Mouse (Mus musculus) embryonic facial prominence, embryonic 14.5 days (tissue): Measurements from ENCODE around the gene Lgr4. TPM values are rescaled to one million over a fixed set of nuclear protein-coding genes. Genes with fewer than 3 reads are reported as not detected.
A peak's percentile ranks its signal among the peaks of the same experiment; 100 is the strongest.

ENCODE experiments used
- ATAC-seq: fragments of 200-750 bp; cut with Nextera tagmentation; 2 replicates; pipeline ENCODE4 v1.8.0; 2017; ENCODE audit warnings: low read depth, moderate number of reproducible peaks, moderate TSS enrichment
- DNase-seq: peaks from one replicate; pipeline ENCODE4 v3.0.0-alpha.2; 2015; ENCODE audit warnings: low spot score
- H3K27ac ChIP-seq: fragments of 300-500 bp; sonication (generic); replicated peaks from 2 replicates; pipeline ENCODE4 v1.5.1; 2014; ENCODE audit warnings: low read depth, mild to moderate bottlenecking, low read length, moderate library complexity
- H3K27me3 ChIP-seq: fragments of 300-500 bp; sonication (generic); replicated peaks from 2 replicates; pipeline ENCODE4 v1.6.1; 2014; ENCODE audit warnings: low read length; ENCODE audit not compliant: control insufficient read depth, insufficient read depth
- H3K36me3 ChIP-seq: fragments of 300-500 bp; sonication (generic); 2 replicates; pipeline ENCODE4 v1.6.1; 2014; ENCODE audit warnings: low read length, mixed read lengths; ENCODE audit not compliant: control insufficient read depth, insufficient read depth
- H3K4me1 ChIP-seq: fragments of 300-500 bp; sonication (generic); 2 replicates; pipeline ENCODE4 v1.6.1; 2014; ENCODE audit warnings: antibody characterized with exemption, low read length; ENCODE audit not compliant: control insufficient read depth, insufficient read depth
- H3K4me2 ChIP-seq: fragments of 300-500 bp; sonication (generic); 2 replicates; pipeline ENCODE4 v1.6.1; 2014; ENCODE audit warnings: low read depth, mild to moderate bottlenecking, low read length, moderate library complexity, mixed read lengths
- H3K4me3 ChIP-seq: fragments of 300-500 bp; sonication (generic); 2 replicates; pipeline ENCODE4 v1.5.1; 2014; ENCODE audit warnings: low read depth, mild to moderate bottlenecking, low read length
- H3K9ac ChIP-seq: fragments of 300-500 bp; sonication (generic); 2 replicates; pipeline ENCODE4 v1.6.1; 2014; ENCODE audit warnings: low read depth, mild to moderate bottlenecking, low read length, moderate library complexity, mixed read lengths
- H3K9me3 ChIP-seq: fragments of 300-500 bp; sonication (generic); 2 replicates; pipeline ENCODE4 v1.6.1; 2016; ENCODE audit warnings: low read length; ENCODE audit not compliant: control insufficient read depth
- WGBS: fragments of 180-500 bp; shearing (Covaris S2); extraction: QIAGEN DNeasy Blood & Tissue Kit; methylation state at CpG from one replicate; pipeline ENCODE4 v1.1.7; 2014; 5-methylcytosine and 5-hydroxymethylcytosine counted together
- polyA plus RNA-seq: library from polyadenylated mRNA; unstranded; fragments of >200 nt; fragmentation: Nextera tagmentation; extraction: Ambion mirVana; gene quantifications from 2 replicates; pipeline ENCODE4 v1.2.1, GENCODE M21; 2014

Lgr4 gene
- polyA plus RNA-seq, 1 experiment from 2014 or later, result 25.0 TPM

- H3K36me3 ChIP-seq, result peaks cover 10% of the 10 kb centered on the region; the same call in 1 of the 2 replicates
- ATAC-seq, result no peak
- no peak overlapping the region for H3K9ac ChIP-seq
- no peak overlapping the region for H3K4me3 ChIP-seq
- H3K27ac ChIP-seq, result no peak overlapping the region
- H3K4me1 ChIP-seq, result no peaks in the 10 kb centered on the region
- no peaks in the 10 kb centered on the region for H3K27me3 ChIP-seq
- H3K4me2 ChIP-seq, result no peak overlapping the region
- no peaks in the 10 kb centered on the region for H3K9me3 ChIP-seq
- no peak for DNase-seq
Measured at GRCm38 (mm10) chr2:109979209-109979608, 61.8 kb downstream of the Lgr4 start.

- Histone ChIP-seq H3K9ac (no peak overlapping the region), H3K36me3 (no peaks in the 10 kb centered on the region), H3K9me3 (no peaks in the 10 kb centered on the region), H3K27me3 (no peaks in the 10 kb centered on the region), H3K4me3 (no peak overlapping the region), H3K4me2 (no peak overlapping the region), H3K4me1 (peaks cover 17% of the 10 kb centered on the region), H3K27ac (no peak overlapping the region)
- WGBS, result 88% methylated on average over 6 of the region's 6 CpGs
- ATAC-seq, result no peak
- DNase-seq, result no peak
Measured at GRCm38 (mm10) chr2:109983435-109983834, 66.0 kb downstream of the Lgr4 start.

GRCm38 (mm10) chr2:109984930-109985329, 67.5 kb downstream of the Lgr4 start:
- H3K36me3 ChIP-seq, result no peaks in the 10 kb centered on the region
- peaks cover 31% of the 10 kb centered on the region for H3K4me1 ChIP-seq
- H3K4me2 ChIP-seq, result no peak overlapping the region
- no peaks in the 10 kb centered on the region for H3K27me3 ChIP-seq
- no peak overlapping the region for H3K9ac ChIP-seq
- H3K27ac ChIP-seq, result no peak overlapping the region
- no peaks in the 10 kb centered on the region for H3K9me3 ChIP-seq
- ATAC-seq (no peak), DNase-seq (no peak)
- H3K4me3 ChIP-seq, result no peak overlapping the region
- 27% methylated on average over 1 of the region's 1 CpGs for WGBS

- DNase-seq, result peak; percentile 70
- no peaks in the 10 kb centered on the region for H3K9me3 ChIP-seq
- H3K9ac ChIP-seq, result no peak overlapping the region
- H3K4me1 ChIP-seq, result peaks cover 33% of the 10 kb centered on the region
- no peak overlapping the region for H3K4me3 ChIP-seq
- peak; percentile 66; the same call in 1 of the 2 replicates for ATAC-seq
- H3K4me2 ChIP-seq, result no peak overlapping the region
- H3K36me3 ChIP-seq, result no peaks in the 10 kb centered on the region
- no peaks in the 10 kb centered on the region for H3K27me3 ChIP-seq
- 54% methylated on average over 9 of the region's 9 CpGs for WGBS
- H3K27ac ChIP-seq, result peak overlapping the region; percentile 42
Measured at GRCm38 (mm10) chr2:109985560-109985959, 68.1 kb downstream of the Lgr4 start.

- no peak overlapping the region for H3K4me2 ChIP-seq
- ATAC-seq (peak; percentile 28; the same call in 1 of the 2 replicates), DNase-seq (peak; percentile 66)
- H3K4me1 ChIP-seq, result peaks cover 33% of the 10 kb centered on the region
- H3K27ac ChIP-seq, result peak overlapping the region; percentile 52; the same call in 1 of the 2 replicates
- H3K27me3 ChIP-seq, result no peaks in the 10 kb centered on the region
- H3K4me3 ChIP-seq, result no peak overlapping the region
- no peaks in the 10 kb centered on the region for H3K36me3 ChIP-seq
- H3K9ac ChIP-seq, result no peak overlapping the region
- no peaks in the 10 kb centered on the region for H3K9me3 ChIP-seq
- 77% methylated on average over 11 of the region's 11 CpGs for WGBS
Measured at GRCm38 (mm10) chr2:109986036-109986785, 68.8 kb downstream of the Lgr4 start.

GRCm38 (mm10) chr2:109987946-109988345, 70.5 kb downstream of the Lgr4 start:
- Histone ChIP-seq H3K9me3 (no peaks in the 10 kb centered on the region), H3K4me1 (peaks cover 33% of the 10 kb centered on the region), H3K27ac (no peak overlapping the region), H3K9ac (no peak overlapping the region), H3K27me3 (no peaks in the 10 kb centered on the region), H3K4me3 (no peak overlapping the region), H3K4me2 (no peak overlapping the region), H3K36me3 (no peaks in the 10 kb centered on the region)
- ATAC-seq (no peak), DNase-seq (no peak)
- 61% methylated on average over 5 of the region's 5 CpGs for WGBS

GRCm38 (mm10) chr2:109989196-109989595, 71.7 kb downstream of the Lgr4 start:
- H3K9me3 ChIP-seq, result no peaks in the 10 kb centered on the region
- H3K4me2 ChIP-seq, result no peak overlapping the region
- H3K4me3 ChIP-seq, result no peak overlapping the region
- H3K27ac ChIP-seq, result peak overlapping the region; percentile 24
- no peaks in the 10 kb centered on the region for H3K36me3 ChIP-seq
- DNase-seq, result peak; percentile 68
- H3K27me3 ChIP-seq, result no peaks in the 10 kb centered on the region
- H3K9ac ChIP-seq, result no peak overlapping the region
- peak; percentile 55; the same call in 1 of the 2 replicates for ATAC-seq
- WGBS, result 13% methylated on average over 3 of the region's 3 CpGs
- H3K4me1 ChIP-seq, result peaks cover 33% of the 10 kb centered on the region

GRCm38 (mm10) chr2:109989679-109990473, 72.4 kb downstream of the Lgr4 start:
- WGBS, result 57% methylated on average over 8 of the region's 8 CpGs
- Histone ChIP-seq H3K9ac (no peak overlapping the region), H3K9me3 (no peaks in the 10 kb centered on the region), H3K4me1 (peaks cover 38% of the 10 kb centered on the region), H3K4me3 (no peak overlapping the region), H3K27ac (peak overlapping the region; percentile 24), H3K36me3 (no peaks in the 10 kb centered on the region), H3K27me3 (no peaks in the 10 kb centered on the region), H3K4me2 (no peak overlapping the region)
- DNase-seq (peak; percentile 50), ATAC-seq (peak; percentile 31; the same call in 1 of the 2 replicates)
